Mouse (Mus musculus) heart, embryonic 16.5 days (tissue): ENCODE results near the gene Plagl1. TPM values are rescaled to one million over a fixed set of nuclear protein-coding genes. Genes with fewer than 3 reads are reported as not detected.

Experiments used
- ATAC-seq: fragments of 200-750 bp; cut with Nextera tagmentation; replicated peaks from 2 replicates; pipeline ENCODE4 v1.8.0; 2017; ENCODE audit warnings: moderate number of reproducible peaks; ENCODE audit not compliant: insufficient read depth, low FRiP score; ENCODE audit errors: extremely low read depth
- H3K27ac ChIP-seq: fragments of 300-500 bp; sonication (generic); 2 replicates; pipeline ENCODE4 v1.5.1; 2014; ENCODE audit warnings: mild to moderate bottlenecking, low read length, control low read depth, moderate library complexity
- H3K27me3 ChIP-seq: fragments of 300-500 bp; sonication (generic); 2 replicates; pipeline ENCODE4 v1.6.1; 2014; ENCODE audit warnings: low read length, mixed read lengths; ENCODE audit not compliant: control insufficient read depth, insufficient read depth
- H3K36me3 ChIP-seq: fragments of 300-500 bp; sonication (generic); 2 replicates; pipeline ENCODE4 v1.6.1; 2014; ENCODE audit not compliant: control insufficient read depth, insufficient read depth
- H3K4me1 ChIP-seq: fragments of 300-500 bp; sonication (generic); 2 replicates; pipeline ENCODE4 v1.6.1; 2014; ENCODE audit warnings: low read length, mixed read lengths; ENCODE audit not compliant: control insufficient read depth, insufficient read depth
- H3K4me2 ChIP-seq: fragments of 300-500 bp; sonication (generic); 2 replicates; pipeline ENCODE4 v1.6.1; 2014; ENCODE audit warnings: low read depth, mild to moderate bottlenecking, control low read depth, low read length
- H3K4me3 ChIP-seq: fragments of 300-500 bp; sonication (generic); 2 replicates; pipeline ENCODE4 v1.5.1; 2014; ENCODE audit warnings: mild to moderate bottlenecking, control low read depth, low read length
- H3K9ac ChIP-seq: fragments of 300-500 bp; sonication (generic); 2 replicates; pipeline ENCODE4 v1.6.1; 2014; ENCODE audit warnings: low read length, control low read depth
- H3K9me3 ChIP-seq: fragments of 300-500 bp; sonication (generic); replicated peaks from 2 replicates; pipeline ENCODE4 v1.6.1; 2016; ENCODE audit warnings: low read length; ENCODE audit not compliant: control insufficient read depth
- WGBS: fragments of 180-500 bp; shearing (Covaris S2); extraction: QIAGEN DNeasy Blood & Tissue Kit; methylation state at CpG from one replicate; pipeline ENCODE4 v1.1.7; 2014; 5-methylcytosine and 5-hydroxymethylcytosine counted together
- polyA plus RNA-seq: library from polyadenylated mRNA; unstranded; fragments of >200 nt; fragmentation: Nextera tagmentation; extraction: Ambion mirVana; gene quantifications from 2 replicates; pipeline ENCODE4 v1.2.1, GENCODE M21; 2015

Gene Plagl1
- polyA plus RNA-seq, 1 experiment from 2014 or later = 181 TPM

GRCm38 (mm10) chr10:13135751-13136150 is 75.4 kb downstream of the Plagl1 start:
- no peak overlapping the region for H3K4me2 ChIP-seq
- H3K27me3 ChIP-seq = no peaks in the 10 kb centered on the region
- H3K27ac ChIP-seq = no peak overlapping the region
- no peaks in the 10 kb centered on the region for H3K9me3 ChIP-seq
- no peak overlapping the region for H3K4me3 ChIP-seq
- no peaks in the 10 kb centered on the region for H3K36me3 ChIP-seq
- no peak overlapping the region for H3K9ac ChIP-seq
- H3K4me1 ChIP-seq = peaks cover 3% of the 10 kb centered on the region; the same call in 1 of the 2 replicates
- no peak for ATAC-seq
- WGBS = 88% methylated on average over 7 of the region's 7 CpGs

GRCm38 (mm10) chr10:13137906-13138305 is 77.6 kb downstream of the Plagl1 start:
- no peak overlapping the region for H3K27ac ChIP-seq
- no peaks in the 10 kb centered on the region for H3K9me3 ChIP-seq
- no peaks in the 10 kb centered on the region for H3K27me3 ChIP-seq
- 89% methylated on average over 6 of the region's 6 CpGs for WGBS
- no peaks in the 10 kb centered on the region for H3K36me3 ChIP-seq
- H3K4me2 ChIP-seq = no peak overlapping the region
- H3K4me3 ChIP-seq = no peak overlapping the region
- ATAC-seq = no peak
- H3K9ac ChIP-seq = no peak overlapping the region
- H3K4me1 ChIP-seq = peaks cover 3% of the 10 kb centered on the region; the same call in 1 of the 2 replicates

GRCm38 (mm10) chr10:13140434-13140833 is 80.1 kb downstream of the Plagl1 start:
- no peak overlapping the region for H3K9ac ChIP-seq
- ATAC-seq = no peak
- peaks cover 3% of the 10 kb centered on the region; the same call in 1 of the 2 replicates for H3K4me1 ChIP-seq
- 62% methylated on average over 2 of the region's 2 CpGs for WGBS
- H3K27ac ChIP-seq = no peak overlapping the region
- H3K36me3 ChIP-seq = no peaks in the 10 kb centered on the region
- H3K27me3 ChIP-seq = no peaks in the 10 kb centered on the region
- H3K4me3 ChIP-seq = no peak overlapping the region
- H3K4me2 ChIP-seq = no peak overlapping the region
- no peaks in the 10 kb centered on the region for H3K9me3 ChIP-seq

GRCm38 (mm10) chr10:13150435-13150834 is 90.1 kb downstream of the Plagl1 start:
- 77% methylated on average over 3 of the region's 3 CpGs for WGBS
- Histone ChIP-seq H3K9me3 (no peaks in the 10 kb centered on the region), H3K4me2 (no peak overlapping the region), H3K9ac (no peak overlapping the region), H3K27ac (no peak overlapping the region), H3K4me3 (no peak overlapping the region), H3K4me1 (no peaks in the 10 kb centered on the region), H3K27me3 (no peaks in the 10 kb centered on the region), H3K36me3 (no peaks in the 10 kb centered on the region)
- no peak for ATAC-seq

GRCm38 (mm10) chr10:13151353-13151752 is 91.0 kb downstream of the Plagl1 start:
- ATAC-seq = no peak
- H3K27me3 ChIP-seq = no peaks in the 10 kb centered on the region
- H3K4me2 ChIP-seq = no peak overlapping the region
- no peak overlapping the region for H3K4me3 ChIP-seq
- H3K36me3 ChIP-seq = no peaks in the 10 kb centered on the region
- no peak overlapping the region for H3K9ac ChIP-seq
- H3K4me1 ChIP-seq = no peaks in the 10 kb centered on the region
- 68% methylated on average over 5 of the region's 5 CpGs for WGBS
- H3K9me3 ChIP-seq = no peaks in the 10 kb centered on the region
- no peak overlapping the region for H3K27ac ChIP-seq

- 93% methylated on average over 4 of the region's 4 CpGs for WGBS
- no peak for ATAC-seq
Observed at GRCm38 (mm10) chr10:13152811-13153364, 92.6 kb downstream of the Plagl1 start.

GRCm38 (mm10) chr10:13155377-13155776 is 95.1 kb downstream of the Plagl1 start:
- H3K4me1 ChIP-seq = no peaks in the 10 kb centered on the region
- no peak overlapping the region for H3K9ac ChIP-seq
- no peak overlapping the region for H3K4me3 ChIP-seq
- no peaks in the 10 kb centered on the region for H3K36me3 ChIP-seq
- no peak overlapping the region for H3K4me2 ChIP-seq
- H3K27me3 ChIP-seq = no peaks in the 10 kb centered on the region
- WGBS = 85% methylated on average over 5 of the region's 5 CpGs
- no peak for ATAC-seq
- no peak overlapping the region for H3K27ac ChIP-seq
- H3K9me3 ChIP-seq = 0 out of 2 replicates have a peak, but pooled peaks cover 4% of the 10 kb centered on the region

More at GRCm38 (mm10) chr10:13152811-13153364, 92.6 kb downstream of the Plagl1 start:
- 0 out of 2 replicates have a peak, but pooled peaks cover 3% of the 10 kb centered on the region for H3K9me3 ChIP-seq
- no peaks in the 10 kb centered on the region for H3K36me3 ChIP-seq
- no peak overlapping the region for H3K4me2 ChIP-seq
- no peaks in the 10 kb centered on the region for H3K4me1 ChIP-seq
- no peak overlapping the region for H3K9ac ChIP-seq
- no peak overlapping the region for H3K4me3 ChIP-seq
- no peak overlapping the region for H3K27ac ChIP-seq
- H3K27me3 ChIP-seq = no peaks in the 10 kb centered on the region

GRCm38 (mm10) chr10:13160913-13161312 is 100.6 kb downstream of the Plagl1 start:
- no peaks in the 10 kb centered on the region for H3K36me3 ChIP-seq
- ATAC-seq = no peak
- H3K9ac ChIP-seq = no peak overlapping the region
- H3K27me3 ChIP-seq = no peaks in the 10 kb centered on the region
- H3K4me1 ChIP-seq = peaks cover 6% of the 10 kb centered on the region
- 96% methylated on average over 4 of the region's 4 CpGs for WGBS
- H3K9me3 ChIP-seq = peaks cover 6% of the 10 kb centered on the region; the same call in 1 of the 2 replicates
- no peak overlapping the region for H3K4me2 ChIP-seq
- no peak overlapping the region for H3K4me3 ChIP-seq
- H3K27ac ChIP-seq = no peak overlapping the region

- peaks cover 6% of the 10 kb centered on the region; the same call in 1 of the 2 replicates for H3K9me3 ChIP-seq
- H3K4me2 ChIP-seq = peak overlapping the region; percentile 9; the same call in 1 of the 2 replicates
- ATAC-seq = no peak
- H3K4me1 ChIP-seq = peaks cover 6% of the 10 kb centered on the region
- no peaks in the 10 kb centered on the region for H3K27me3 ChIP-seq
- no peak overlapping the region for H3K4me3 ChIP-seq
- H3K9ac ChIP-seq = no peak overlapping the region; the same call in 1 of the 2 replicates
- WGBS = 32% methylated on average over 4 of the region's 4 CpGs
- no peaks in the 10 kb centered on the region for H3K36me3 ChIP-seq
- no peak overlapping the region; the same call in 1 of the 2 replicates for H3K27ac ChIP-seq
Observed at GRCm38 (mm10) chr10:13162031-13162430, 101.7 kb downstream of the Plagl1 start.
